ENCODE assay signal across 22 mouse cellular contexts in genomic region chr13:31804571-31804970, GRCm38 (mm10). TPM values are rescaled to one million over a fixed set of nuclear protein-coding genes. Genes with fewer than 3 reads are reported as not detected.
DNase-seq lines count a peak whose midpoint lies in the region; ATAC-seq lines count a peak whose summit lies in the region.
"Had no signal": no experiment of that assay in that cellular context is flagged by ENCODE, and none has a peak within 500 bp of the region (broad histone marks: within the 10 kb centered on the region; RNA-seq: fewer than 3 reads in every experiment).

No protein-coding gene starts in this region.

- H3K9ac ChIP-seq in kidney, embryonic 15.5 days, result no peak overlapping the region
- H3K9ac ChIP-seq in embryonic facial prominence, embryonic 14.5 days (ENCODE audit: low read depth, low read length), result 0 out of 2 replicates have a peak overlapping the region, but pooled peaks have one; percentile 14

- H3K27me3 ChIP-seq in kidney, embryonic 15.5 days, result peaks cover 43% of the 10 kb centered on the region
- peaks cover 88% of the 10 kb centered on the region for H3K27me3 ChIP-seq in embryonic facial prominence, embryonic 14.5 days (replicated peaks; ENCODE audit: control insufficient read depth, insufficient read depth, low read length)
- H3K27me3 ChIP-seq: CH12.LX had no signal

- peak; percentile 58 for DNase-seq in embryo, embryonic 10.5 days (ENCODE audit: low spot score)
- DNase-seq in embryo, embryonic 9.5 days (ENCODE audit: extremely low spot score), result no peak
- no peak for DNase-seq in kidney, postnatal 36 days
- DNase-seq in ES-CJ7 (ENCODE audit: low read depth, low spot score), result peak; percentile 30
- DNase-seq in embryonic facial prominence, embryonic 14.5 days (ENCODE audit: low spot score), result no peak
- DNase-seq in MN1 (ENCODE audit: low spot score), result no peak
- DNase-seq in testis, postnatal 14 days (ENCODE audit: low spot score), result no peak
- DNase-seq: adrenal gland, postnatal 10 days; cerebellum, adult 18-20 months; cerebellum, postnatal 36 days; heart, postnatal 36 days; kidney, postnatal 10 days; layer of hippocampus, adult 9-11 months; lung, adult 2 months; lung, postnatal 4 days; retina, postnatal 1 day had no signal

- H3K27ac ChIP-seq in kidney, embryonic 15.5 days, result peak overlapping the region; percentile 37; the same call in 1 of the 2 replicates
- H3K27ac ChIP-seq in embryonic facial prominence, embryonic 14.5 days (replicated peaks; ENCODE audit: low read depth, low read length), result peak overlapping the region; percentile 28; the same call in 1 of the 2 replicates
- H3K27ac ChIP-seq: midbrain, embryonic 10.5 days had no signal

- no peak overlapping the region for H3K4me3 ChIP-seq in kidney, embryonic 15.5 days (replicated peaks)
- H3K4me3 ChIP-seq in embryonic facial prominence, embryonic 14.5 days (ENCODE audit: low read depth, low read length), result no peak overlapping the region
- H3K4me3 ChIP-seq: erythroblast, embryonic 14.5 days; midbrain, embryonic 10.5 days had no signal

- H3K9me3 ChIP-seq in kidney, embryonic 15.5 days (replicated peaks), result no peaks in the 10 kb centered on the region
- H3K9me3 ChIP-seq in embryonic facial prominence, embryonic 14.5 days (ENCODE audit: control insufficient read depth, low read length), result no peaks in the 10 kb centered on the region
- H3K9me3 ChIP-seq: midbrain, embryonic 10.5 days had no signal

- 16% methylated on average over 7 of the region's 7 CpGs for WGBS in kidney, embryonic 15.5 days
- 5% methylated on average over 7 of the region's 7 CpGs for WGBS in embryonic facial prominence, embryonic 14.5 days

- H3K36me3 ChIP-seq in kidney, embryonic 15.5 days, result no peaks in the 10 kb centered on the region
- no peaks in the 10 kb centered on the region; the same call in 1 of the 2 replicates for H3K36me3 ChIP-seq in embryonic facial prominence, embryonic 14.5 days (ENCODE audit: control insufficient read depth, insufficient read depth, low read length)
- H3K36me3 ChIP-seq: midbrain, embryonic 10.5 days had no signal

- peaks cover 67% of the 10 kb centered on the region for H3K4me1 ChIP-seq in kidney, embryonic 15.5 days
- H3K4me1 ChIP-seq in embryonic facial prominence, embryonic 14.5 days (ENCODE audit: control insufficient read depth, insufficient read depth, low read length), result 0 out of 2 replicates have a peak, but pooled peaks cover 12% of the 10 kb centered on the region

- peak overlapping the region; percentile 56 for H3K4me2 ChIP-seq in kidney, embryonic 15.5 days
- peak overlapping the region; percentile 89 for H3K4me2 ChIP-seq in embryonic facial prominence, embryonic 14.5 days (ENCODE audit: low read depth, low read length)
- H3K4me2 ChIP-seq: liver, embryonic 11.5 days had no signal

- no peak for ATAC-seq in kidney, embryonic 15.5 days (replicated peaks; ENCODE audit: low FRiP score)
- ATAC-seq in embryonic facial prominence, embryonic 14.5 days (ENCODE audit: low read depth), result no peak
- ATAC-seq: forebrain, embryonic 16.5 days had no signal

RNA-seq across cellular contexts. Expression of gene Foxc1, which starts 1.9 kb away (rescaled TPM):
- 4.1 and 5.2 TPM in 2 replicates for polyA plus RNA-seq in kidney, embryonic 15.5 days (2015; fragmentation: Nextera tagmentation; extraction: Ambion mirVana)
- polyA plus RNA-seq in embryonic facial prominence, embryonic 14.5 days (2014; fragmentation: Nextera tagmentation; extraction: Ambion mirVana), result 6.7 and 7.3 TPM in 2 replicates
- polyA plus RNA-seq: erythroblast, embryonic 14.5 days had no signal

Comparison
In these comparisons a context has a peak if more than half of its experiments do, and no peak if none do; other contexts are left out.
1. DNase-seq: peak in embryo, embryonic 10.5 days (single experiment) and ES-CJ7 (single experiment); none in embryo, embryonic 9.5 days (single experiment), kidney, postnatal 36 days (0 of 2), embryonic facial prominence, embryonic 14.5 days (single experiment), MN1 (single experiment) and testis, postnatal 14 days (single experiment).